Mouse (Mus musculus): Measurements from ENCODE around the gene Gm6020.
"Not testable (repeated sequence)": the region's sequence is repeated elsewhere in the genome, so short reads cannot be mapped to it uniquely, and the experiment has no call there.

The Gm6020 gene

DNA sequence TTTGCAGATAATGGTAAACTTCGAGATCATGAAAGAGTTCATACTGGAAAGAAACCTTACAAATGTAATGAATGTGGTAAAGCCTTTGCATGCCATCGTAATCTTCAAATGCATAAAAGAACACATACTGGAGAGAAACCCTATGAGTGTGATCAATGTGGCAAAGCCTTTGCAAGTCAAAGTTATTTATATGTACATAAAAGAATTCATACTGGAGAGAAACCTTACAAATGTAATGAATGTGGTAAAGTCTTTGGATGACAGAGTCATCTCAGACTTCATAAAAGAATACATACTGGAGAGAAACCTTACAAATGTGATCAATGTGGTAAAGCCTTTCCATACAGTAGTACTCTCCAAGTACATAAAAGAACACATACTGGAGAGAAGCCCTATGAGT is at the start of gene Gm6020:
Gene Gm6020 (plus strand): TSS at position 301 of the 400 bp plus-strand sequence.
- not testable (repeated sequence) for DNase-seq

- DNase-seq = no peak
Observed at GRCm38 (mm10) chr19:61138655-61139054, 45.0 kb upstream of the Gm6020 start.

DNA sequence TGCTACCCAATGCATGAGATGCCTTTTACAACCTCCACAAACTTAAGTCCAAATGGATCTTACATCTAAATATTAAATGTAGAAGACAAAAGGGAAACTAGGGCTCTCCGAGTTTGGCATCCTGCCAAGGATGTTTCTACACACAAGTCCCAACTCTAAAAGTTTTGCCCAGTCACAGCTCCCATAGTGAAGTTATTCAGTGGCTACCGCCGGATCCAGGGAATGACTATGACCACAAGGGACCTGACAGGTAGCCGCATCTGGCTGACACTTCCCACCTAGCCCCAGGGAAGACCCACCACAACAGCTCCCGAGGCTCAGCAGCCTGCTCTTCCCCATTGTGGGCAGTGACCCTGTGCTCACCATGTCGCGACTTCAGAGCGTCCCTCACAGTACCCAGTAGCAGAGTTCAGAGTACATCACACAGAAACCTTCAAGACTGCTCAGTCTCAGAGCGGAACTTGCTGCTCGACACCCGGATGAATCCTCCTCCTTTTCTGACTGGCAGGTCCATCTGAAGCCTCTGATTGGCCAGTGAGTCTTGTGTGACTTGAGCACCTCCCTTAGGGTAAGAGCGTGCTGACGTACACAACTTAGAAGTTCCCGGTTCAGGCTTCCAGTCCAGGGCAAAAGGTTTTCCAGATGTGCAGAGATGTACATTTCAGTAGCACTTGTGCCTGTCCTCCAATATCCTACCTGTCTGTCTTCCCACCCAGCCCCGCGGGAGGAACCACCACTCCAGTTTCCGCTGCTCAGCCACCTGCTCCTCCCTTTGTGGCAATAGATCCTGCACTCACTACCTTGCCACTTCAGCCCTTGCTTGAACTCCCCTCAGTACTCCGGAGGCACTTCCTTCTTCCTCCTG is 43.1 kb upstream of the Gm6020 start, which contains the start of gene Zfp950:
Gene Zfp950 (minus strand): TSS at position 499 of the 865 bp plus-strand sequence.
- DNase-seq = peak; percentile 76 to 83

DNA sequence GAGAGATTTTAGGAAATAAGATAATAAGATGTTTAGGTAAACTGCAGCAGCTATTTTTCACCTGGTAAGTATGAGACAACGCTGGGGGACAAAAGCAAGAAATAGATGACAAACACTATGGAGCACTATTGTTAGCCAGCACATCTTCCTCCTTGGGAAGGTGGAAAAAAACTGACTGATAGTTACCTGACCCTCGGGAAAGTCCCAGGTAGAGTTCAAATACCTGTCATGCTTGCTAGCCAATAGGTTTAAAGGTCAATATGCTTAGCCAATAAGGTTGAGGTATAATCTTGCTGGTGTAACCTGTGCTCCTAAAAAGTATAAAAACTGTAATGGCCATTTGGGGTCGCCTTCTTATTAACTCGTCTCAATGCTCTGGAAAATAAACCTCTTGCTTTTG is 42.4 kb upstream of the Gm6020 start:
- no peak for DNase-seq

DNA sequence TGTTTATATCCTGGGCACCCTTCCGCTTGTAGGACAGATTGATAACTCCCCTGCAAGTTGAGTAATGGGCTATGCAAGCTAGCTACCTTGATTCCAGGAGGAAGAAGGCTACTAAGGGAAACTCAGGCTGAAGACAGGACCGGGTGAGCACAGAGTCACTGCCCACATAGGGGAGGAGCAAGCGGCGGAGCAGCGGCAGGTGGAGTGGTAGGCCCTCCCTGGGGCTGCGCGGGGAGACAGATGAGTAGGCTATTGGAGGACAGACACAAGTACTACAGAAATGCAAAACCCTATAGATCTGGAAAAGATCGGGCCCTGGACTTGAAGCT is 32.4 kb upstream of the Gm6020 start:
- peak; percentile 8 to 30 for DNase-seq

DNA sequence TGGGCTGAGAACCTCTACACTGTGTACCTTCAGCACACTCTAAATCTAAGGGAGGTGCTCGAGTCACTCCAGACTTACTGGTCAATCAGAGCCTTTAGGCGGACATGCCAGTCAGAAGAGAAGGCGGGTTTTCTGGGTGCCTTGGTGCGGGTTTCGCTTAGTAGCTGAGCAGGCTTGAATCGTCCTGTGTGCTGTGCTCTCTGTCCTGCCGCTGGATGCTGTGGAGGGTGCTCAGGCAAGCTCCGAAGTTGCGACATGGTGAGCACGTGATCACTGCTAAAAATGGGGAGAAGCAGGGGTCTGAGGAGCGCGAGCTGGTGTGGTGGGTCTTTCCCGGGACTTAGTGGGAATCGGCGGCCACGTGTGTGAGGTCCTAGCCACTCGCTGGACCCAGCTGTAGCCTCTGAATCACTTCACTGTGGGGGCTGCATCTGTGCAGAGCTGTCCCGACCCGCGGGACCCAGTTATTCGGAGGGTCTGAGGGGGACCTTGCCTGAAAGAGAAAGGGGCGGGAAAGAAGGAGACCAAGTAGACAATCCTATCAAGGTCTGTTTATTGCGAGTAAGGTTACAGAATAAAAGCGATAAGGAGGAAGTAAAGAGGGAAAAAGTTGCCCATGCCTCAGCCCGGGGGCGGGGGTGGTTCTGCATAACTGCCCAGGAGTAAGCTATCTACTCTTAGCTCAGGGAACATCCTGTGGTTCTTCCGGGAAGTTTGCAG is 31.8 kb upstream of the Gm6020 start:
- no peak for DNase-seq

DNA sequence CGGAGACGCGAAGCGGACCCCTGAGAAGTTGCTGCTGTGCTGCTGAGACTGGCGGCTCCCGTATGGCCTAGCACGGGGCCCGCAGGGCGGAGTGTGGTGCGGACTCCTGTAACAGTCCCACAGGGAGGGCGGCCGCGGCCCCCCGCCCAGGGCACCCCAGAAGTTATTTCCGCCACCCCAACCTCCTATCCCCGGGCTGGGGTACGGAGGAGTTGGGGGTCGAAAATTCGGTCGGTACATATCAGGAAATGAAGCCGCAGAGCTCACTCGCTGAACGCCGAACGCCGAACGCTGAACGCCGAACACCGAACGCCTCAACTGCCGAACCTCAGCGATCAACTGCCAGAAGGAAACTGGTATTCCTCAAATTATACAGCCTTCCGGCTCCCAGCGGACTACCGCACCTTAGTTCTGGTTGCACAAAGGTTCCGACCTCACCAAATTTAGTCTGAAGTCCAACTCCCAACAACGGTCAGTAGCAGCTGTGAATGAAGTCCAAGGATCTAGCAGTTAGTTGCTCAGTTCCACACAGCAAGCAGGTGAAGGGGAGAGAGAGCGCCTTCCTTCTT is 7.8 kb upstream of the Gm6020 start, which contains the start of gene Gm7102:
Gene Gm7102 (minus strand): TSS at position 554 of the 569 bp plus-strand sequence.
- DNase-seq = peak in 1 of 2 experiments; percentile 7

DNA sequence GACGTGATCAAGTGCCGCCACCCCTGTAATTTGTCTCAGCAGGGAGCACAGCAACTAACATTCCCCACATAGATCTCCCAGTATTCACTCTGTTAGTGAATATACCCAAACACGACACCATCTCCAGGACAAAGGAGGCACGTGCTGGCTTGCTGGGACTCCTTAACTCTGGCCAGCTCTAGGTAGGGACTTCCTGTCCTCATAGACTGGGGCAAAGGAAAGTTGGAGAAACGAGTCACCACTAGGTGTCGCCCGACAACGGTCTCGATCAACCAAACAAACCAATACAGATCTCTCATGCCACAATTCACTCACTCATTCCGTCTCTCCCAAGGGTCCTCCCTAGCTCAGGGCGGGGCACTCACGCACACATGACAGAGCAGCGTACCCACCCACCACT is 15.6 kb downstream of the Gm6020 start:
- peak; percentile 92 to 93 for DNase-seq

GRCm38 (mm10) chr19:61199836-61200235 is 16.1 kb downstream of the Gm6020 start:
- peak; percentile 19 to 34 for DNase-seq

DNA sequence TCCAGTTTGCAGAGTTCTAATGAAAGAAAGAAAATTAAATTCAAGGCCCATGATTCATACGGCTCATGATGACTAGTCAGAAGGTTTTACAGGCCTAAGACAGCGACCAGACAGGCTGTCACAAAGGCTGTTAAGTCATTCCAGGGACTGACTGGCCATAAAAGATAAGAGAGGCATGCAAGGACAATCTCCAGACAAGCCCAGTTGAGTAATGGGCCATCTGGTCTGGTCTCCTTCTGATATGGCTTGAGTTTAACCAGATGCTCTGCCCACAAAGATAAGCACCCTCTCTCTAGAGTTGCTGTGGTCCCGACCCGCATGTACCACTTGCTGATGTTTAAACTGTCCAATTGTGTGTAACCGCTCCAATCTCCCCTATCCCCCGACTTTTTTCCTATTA is 23.8 kb downstream of the Gm6020 start:
- DNase-seq = not testable (repeated sequence)

GRCm38 (mm10) chr19:61223706-61224328 is 40.1 kb downstream of the Gm6020 start:
- DNase-seq = peak in 1 of 2 experiments; percentile 12

DNA sequence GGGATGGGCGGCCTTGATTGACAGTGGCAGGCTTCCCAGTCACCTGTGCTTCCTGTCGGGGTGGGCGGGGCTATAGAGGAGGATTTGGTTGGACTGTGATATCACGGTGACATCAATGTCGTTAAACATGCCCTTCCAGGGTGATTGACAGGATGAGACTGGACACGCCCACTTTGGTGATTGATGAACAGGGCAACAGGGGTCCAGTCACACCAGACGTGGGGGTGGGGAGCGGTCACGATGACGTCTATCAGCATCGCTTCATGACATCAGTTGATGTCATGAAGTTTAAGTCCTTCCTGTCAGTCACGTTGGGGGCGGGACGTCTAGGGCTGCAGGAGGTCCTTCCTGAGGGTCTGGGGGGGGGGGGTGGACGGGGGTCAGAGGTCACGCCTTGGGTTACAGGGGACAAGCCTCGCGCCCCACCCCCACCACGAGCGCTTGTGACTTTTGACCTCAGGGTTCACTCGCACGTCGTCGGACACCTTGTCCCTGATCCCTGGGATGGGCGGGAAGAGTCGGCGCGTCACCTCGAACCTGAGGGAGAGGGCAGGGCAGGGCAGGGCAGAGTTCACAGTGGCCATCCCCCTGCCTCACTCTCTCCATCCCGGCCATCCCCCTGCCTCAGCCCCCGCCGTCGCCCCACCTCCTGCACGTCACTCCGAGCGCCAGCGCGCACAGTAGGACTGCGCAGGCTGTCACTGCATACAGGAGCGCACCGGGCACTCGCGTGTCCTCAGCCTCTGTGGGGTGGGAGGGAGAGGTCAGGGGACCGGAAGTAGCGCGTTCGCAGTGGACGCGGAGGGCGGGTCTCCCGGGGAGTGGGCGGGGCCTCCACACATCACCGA is 41.2 kb downstream of the Gm6020 start:
- DNase-seq = peak; percentile 19 to 45

GRCm38 (mm10) chr19:61225526-61226400 is 42.1 kb downstream of the Gm6020 start:
- DNase-seq = peak; percentile 79 to 92

DNA sequence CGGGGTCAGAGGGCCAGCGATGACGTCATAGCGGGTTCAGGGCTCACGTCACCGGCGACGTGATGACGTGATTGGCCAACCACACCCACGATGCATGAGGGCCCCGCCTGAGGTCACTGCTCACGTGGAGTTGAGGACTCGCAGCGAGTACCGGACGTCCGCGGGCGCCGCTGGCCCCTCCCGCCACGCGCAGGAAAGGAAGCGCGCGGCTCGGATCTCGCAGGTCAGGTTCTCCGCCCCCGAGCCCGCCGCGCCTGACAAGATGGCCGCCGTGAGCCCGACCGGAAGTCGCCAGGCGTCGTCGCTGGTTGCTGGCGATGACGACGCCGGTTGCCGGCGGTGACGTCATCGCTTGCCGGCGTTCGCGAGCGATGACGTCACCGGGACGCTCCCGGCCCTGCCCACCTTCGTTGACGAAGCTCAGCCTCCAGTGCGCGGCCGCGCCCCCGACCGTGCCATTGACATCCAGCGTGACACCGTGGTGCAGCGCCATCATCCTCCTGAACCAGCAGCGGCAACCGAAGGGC is 42.8 kb downstream of the Gm6020 start:
- peak; percentile 83 to 89 for DNase-seq

DNA sequence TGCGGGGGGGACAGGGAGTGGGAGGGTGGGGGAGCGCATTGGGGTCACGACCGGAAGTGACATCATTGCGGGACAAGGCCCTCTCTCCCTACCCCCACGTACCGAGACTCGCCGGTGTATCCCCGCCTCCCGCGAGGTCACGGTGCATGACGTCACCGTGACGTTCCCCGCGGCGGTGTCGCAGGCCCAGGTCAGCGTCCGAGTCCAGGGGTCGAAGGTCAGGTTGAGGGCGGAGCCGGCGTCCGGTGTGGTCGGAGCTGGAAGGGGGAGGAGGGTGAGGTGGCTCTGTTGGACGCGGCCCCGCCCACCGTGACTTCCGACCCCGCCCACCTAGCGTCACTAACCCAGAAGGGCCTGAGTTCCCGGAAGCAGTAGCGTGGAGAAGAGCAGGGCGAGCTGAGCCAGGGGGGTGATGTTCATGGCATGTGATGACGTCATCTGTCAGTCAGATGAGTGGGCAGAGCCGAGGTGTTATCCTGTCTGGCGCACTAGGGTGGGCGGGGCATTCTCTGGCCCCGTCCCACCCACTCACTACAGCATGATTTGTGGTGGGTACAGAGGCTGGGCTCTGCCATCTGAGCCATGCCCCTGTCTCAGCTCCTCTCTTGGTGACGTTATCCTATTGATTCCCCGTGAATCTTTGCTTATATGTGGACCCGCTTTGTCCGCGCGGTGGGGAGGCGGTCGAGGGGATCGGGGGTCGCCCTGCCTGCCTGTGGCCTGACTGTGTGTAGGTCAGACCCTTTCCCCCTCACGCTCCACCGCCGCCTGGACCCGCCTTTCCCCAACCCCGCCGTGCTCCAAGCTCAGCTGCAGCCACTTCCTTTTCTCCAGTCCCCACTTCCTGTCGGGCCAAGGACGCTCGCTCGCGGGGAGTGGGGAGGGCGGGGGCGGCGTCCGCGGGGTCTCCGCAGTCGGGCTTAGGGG is 43.5 kb downstream of the Gm6020 start:
- DNase-seq = peak; percentile 88 to 91

- peak; percentile 31 to 48 for DNase-seq
Observed at GRCm38 (mm10) chr19:61227941-61228701, 44.4 kb downstream of the Gm6020 start, which contains the start of gene Csf2ra. Gene Csf2ra, minus strand, starts transcription at chr19:61228429.

Measured in cerebellum, postnatal 14 days (tissue).